Mouse (Mus musculus): ENCODE data around the gene Cd37. TPM values are rescaled to one million over a fixed set of nuclear protein-coding genes. Genes with fewer than 3 reads are reported as not detected.

The Cd37 gene
- polyA plus RNA-seq (2016; fragmentation: Nextera tagmentation; extraction: Ambion mirVana) = 0.50 and 0.88 TPM in 2 replicates

DNA sequence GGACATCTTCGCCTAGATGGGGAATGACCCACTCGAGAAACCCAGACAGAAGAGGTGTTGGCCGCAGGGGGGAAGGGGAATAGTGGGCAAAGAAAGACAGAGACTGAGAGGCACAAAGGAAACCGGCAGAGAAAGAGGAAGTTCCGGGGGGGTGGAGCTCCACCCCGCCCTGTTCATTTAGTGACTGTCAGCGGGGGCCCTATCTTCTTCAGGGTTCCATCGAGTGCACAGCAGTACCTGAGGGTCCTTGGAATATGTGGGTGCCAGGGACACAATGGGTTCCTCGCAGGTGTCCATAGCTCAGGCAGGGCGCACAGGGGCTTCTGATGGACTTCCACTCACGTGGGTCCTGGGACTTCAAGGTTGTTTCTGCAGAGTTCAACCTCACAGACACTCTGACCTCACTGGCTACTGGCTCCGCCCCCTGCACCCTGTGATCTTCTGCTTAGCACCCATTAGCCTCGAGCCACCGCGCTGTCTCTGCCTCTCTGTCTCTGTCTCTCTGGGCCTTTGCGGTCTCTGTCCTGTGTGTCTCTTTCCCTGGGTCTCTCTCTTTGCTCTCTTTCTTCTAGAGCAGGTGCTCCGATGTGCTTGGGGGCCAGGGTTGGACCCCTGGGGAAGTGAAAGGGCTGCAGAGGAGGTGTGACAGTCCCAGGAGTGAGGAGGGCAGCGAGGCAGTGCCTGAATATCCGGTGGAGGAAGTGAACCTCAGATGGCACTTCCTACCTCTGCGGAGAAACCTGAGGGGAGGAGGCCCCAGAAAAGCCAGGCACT, at the start of gene Cd37:
TSS of gene Cd37 (minus strand) at position 393 of the 774 bp plus-strand sequence.
- no peak for DNase-seq (ENCODE audit: low spot score)
- Histone ChIP-seq H3K36me3 (replicated peaks) (peaks cover 3% of the 10 kb centered on the region; the same call in 1 of the 2 replicates), H3K27ac (replicated peaks) (no peak within 1 kb of the TSS; the same call in 1 of the 2 replicates), H3K27me3 (replicated peaks; ENCODE audit: low read depth, poor library complexity, severe bottlenecking) (peaks cover 68% of the 10 kb centered on the region), H3K4me1 (peaks cover 47% of the 10 kb centered on the region), H3K9me3 (no peaks in the 10 kb centered on the region), H3K4me3 (peak within 1 kb of the TSS; percentile 25; the same call in 1 of the 2 replicates)
- 40% methylated on average over 20 of the region's 20 CpGs for WGBS

- 87% methylated on average over 13 of the region's 13 CpGs for WGBS
These were observed 47.6 kb upstream of the Cd37 start for GRCm38 (mm10) chr7:45286486-45286885.

GRCm38 (mm10) chr7:45277136-45277760, 38.3 kb upstream of the Cd37 start, which contains the start of gene Slc6a21:
TSS of gene Slc6a21 (plus strand) at chr7:45277513.
- peak; percentile 79 for DNase-seq (ENCODE audit: low spot score)
- Histone ChIP-seq H3K27ac (replicated peaks) (peak within 1 kb of the TSS; percentile 5; the same call in 1 of the 2 replicates), H3K9me3 (no peaks in the 10 kb centered on the region), H3K27me3 (replicated peaks; ENCODE audit: low read depth, poor library complexity, severe bottlenecking) (peaks cover 31% of the 10 kb centered on the region), H3K36me3 (replicated peaks) (no peaks in the 10 kb centered on the region), H3K4me1 (peaks cover 14% of the 10 kb centered on the region), H3K4me3 (peak within 1 kb of the TSS; percentile 59)
- WGBS = 7% methylated on average over 44 of the region's 44 CpGs

More at GRCm38 (mm10) chr7:45286486-45286885, 47.6 kb upstream of the Cd37 start:
- Histone ChIP-seq H3K4me1 (peaks cover 4% of the 10 kb centered on the region; the same call in 1 of the 2 replicates), H3K36me3 (replicated peaks) (no peaks in the 10 kb centered on the region), H3K4me3 (no peak overlapping the region), H3K9me3 (no peaks in the 10 kb centered on the region), H3K27me3 (replicated peaks; ENCODE audit: low read depth, poor library complexity, severe bottlenecking) (no peaks in the 10 kb centered on the region), H3K27ac (replicated peaks) (no peak overlapping the region)
- no peak for DNase-seq (ENCODE audit: low spot score)

- Histone ChIP-seq H3K4me3 (no peak overlapping the region), H3K4me1 (peaks cover 10% of the 10 kb centered on the region), H3K27ac (replicated peaks) (no peak overlapping the region), H3K27me3 (replicated peaks; ENCODE audit: low read depth, poor library complexity, severe bottlenecking) (peaks cover 30% of the 10 kb centered on the region), H3K9me3 (no peaks in the 10 kb centered on the region), H3K36me3 (replicated peaks) (no peaks in the 10 kb centered on the region)
- WGBS = 88% methylated on average over 8 of the region's 8 CpGs
- no peak for DNase-seq (ENCODE audit: low spot score)
These were observed 34.8 kb upstream of the Cd37 start for GRCm38 (mm10) chr7:45273672-45274071.

DNA sequence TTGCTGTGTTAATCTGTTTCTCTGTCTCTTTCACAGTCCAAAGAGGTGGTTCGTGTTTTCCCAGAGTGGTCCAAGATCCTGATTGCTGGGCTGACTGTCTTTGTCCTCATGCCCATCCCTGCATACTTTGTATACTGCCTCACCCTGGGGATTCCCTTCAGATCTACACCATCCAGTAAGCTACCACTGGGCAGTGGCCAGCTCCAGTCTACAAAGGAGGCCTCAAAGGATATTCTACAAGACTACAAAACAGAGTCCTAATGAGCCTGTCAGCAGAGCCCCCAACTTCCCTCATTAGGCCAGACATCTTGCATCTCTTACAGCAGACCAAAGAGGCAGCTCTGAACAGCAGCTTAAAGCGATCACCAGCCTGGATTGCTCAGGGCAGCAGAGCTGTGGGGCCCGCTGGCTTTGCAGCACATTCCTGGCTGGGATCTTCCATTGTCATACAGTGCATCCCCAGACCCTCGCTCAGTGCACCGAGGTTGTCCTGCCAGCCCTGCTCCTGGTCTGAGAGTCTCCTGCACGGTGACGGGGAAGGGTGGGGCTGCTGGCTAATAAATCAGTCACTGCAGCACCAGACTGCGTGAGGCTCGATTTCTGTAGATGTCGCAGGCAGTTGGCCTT, 34.0 kb upstream of the Cd37 start:
- WGBS = 72% methylated on average over 10 of the region's 10 CpGs
- H3K4me3 ChIP-seq = no peak overlapping the region

GRCm38 (mm10) chr7:45265518-45265917, 26.6 kb upstream of the Cd37 start:
- no peaks in the 10 kb centered on the region for H3K36me3 ChIP-seq (replicated peaks)
- no peak overlapping the region for H3K27ac ChIP-seq (replicated peaks)
- 70% methylated on average over 1 of the region's 1 CpGs for WGBS
- no peak overlapping the region for H3K4me3 ChIP-seq
- H3K27me3 ChIP-seq (replicated peaks; ENCODE audit: low read depth, poor library complexity, severe bottlenecking) = peaks cover 19% of the 10 kb centered on the region
- H3K4me1 ChIP-seq = peaks cover 16% of the 10 kb centered on the region
- DNase-seq (ENCODE audit: low spot score) = no peak
- no peaks in the 10 kb centered on the region for H3K9me3 ChIP-seq

More for the DNA sequence above, 34.0 kb upstream of the Cd37 start:
- DNase-seq (ENCODE audit: low spot score) = no peak
- peaks cover 33% of the 10 kb centered on the region for H3K27me3 ChIP-seq (replicated peaks; ENCODE audit: low read depth, poor library complexity, severe bottlenecking)
- no peak overlapping the region for H3K27ac ChIP-seq (replicated peaks)
- H3K9me3 ChIP-seq = no peaks in the 10 kb centered on the region
- peaks cover 14% of the 10 kb centered on the region for H3K4me1 ChIP-seq
- no peaks in the 10 kb centered on the region for H3K36me3 ChIP-seq (replicated peaks)

DNA sequence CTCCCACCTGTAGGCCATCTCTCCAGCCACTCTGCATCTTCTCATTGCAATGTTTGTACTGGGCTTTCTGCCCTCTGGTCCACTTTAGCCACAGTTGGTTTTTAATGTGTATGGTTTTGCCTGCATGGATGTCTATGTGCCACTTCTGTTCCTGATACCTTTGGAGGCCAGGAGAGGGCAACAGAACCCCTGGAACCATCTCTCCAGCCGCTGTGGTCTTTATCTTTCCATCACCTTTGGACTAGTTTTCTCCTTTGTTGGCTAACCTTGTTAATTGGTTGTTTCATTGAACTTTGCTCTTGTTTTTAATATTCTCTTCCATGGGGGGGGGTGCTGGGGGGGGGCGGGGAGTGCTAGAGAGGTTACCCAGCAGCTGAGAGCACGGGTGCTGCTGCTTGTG, 25.4 kb upstream of the Cd37 start:
- WGBS = 80% methylated on average over 3 of the region's 3 CpGs
- no peaks in the 10 kb centered on the region for H3K9me3 ChIP-seq
- peaks cover 14% of the 10 kb centered on the region for H3K27me3 ChIP-seq (replicated peaks; ENCODE audit: low read depth, poor library complexity, severe bottlenecking)
- H3K36me3 ChIP-seq (replicated peaks) = no peaks in the 10 kb centered on the region
- no peak overlapping the region for H3K4me3 ChIP-seq
- H3K4me1 ChIP-seq = peaks cover 16% of the 10 kb centered on the region
- no peak overlapping the region for H3K27ac ChIP-seq (replicated peaks)
- no peak for DNase-seq (ENCODE audit: low spot score)

- no peaks in the 10 kb centered on the region for H3K36me3 ChIP-seq (replicated peaks)
- no peak overlapping the region for H3K4me3 ChIP-seq
- peaks cover 14% of the 10 kb centered on the region for H3K4me1 ChIP-seq
- peaks cover 7% of the 10 kb centered on the region for H3K27me3 ChIP-seq (replicated peaks; ENCODE audit: low read depth, poor library complexity, severe bottlenecking)
- H3K27ac ChIP-seq (replicated peaks) = no peak overlapping the region
- H3K9me3 ChIP-seq = no peaks in the 10 kb centered on the region
- no peak for DNase-seq (ENCODE audit: low spot score)
- WGBS = 59% methylated on average over 7 of the region's 7 CpGs
These were observed 24.2 kb upstream of the Cd37 start for GRCm38 (mm10) chr7:45263006-45263607.

DNA sequence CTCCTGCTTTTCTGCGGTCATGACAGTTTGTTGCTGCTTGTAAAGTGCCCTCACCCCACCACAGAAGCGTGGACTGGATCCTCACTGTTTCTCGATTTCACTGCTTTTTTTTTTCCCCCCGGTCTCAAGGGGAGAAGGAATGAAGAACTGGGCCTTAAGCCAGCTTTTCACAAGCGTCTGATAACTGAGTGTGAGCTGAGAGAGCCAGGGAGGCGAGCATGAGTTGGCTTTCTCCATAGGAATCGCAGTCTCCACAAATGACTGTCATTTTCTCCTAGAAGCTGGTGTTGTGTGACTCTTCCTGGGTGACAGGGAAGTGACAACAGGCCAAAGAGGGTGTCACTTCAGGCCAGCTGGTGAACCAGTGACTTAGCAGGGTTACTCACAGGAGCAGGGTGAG, 23.4 kb upstream of the Cd37 start:
- WGBS = 76% methylated on average over 7 of the region's 7 CpGs
- DNase-seq (ENCODE audit: low spot score) = no peak
- no peaks in the 10 kb centered on the region for H3K36me3 ChIP-seq (replicated peaks)
- H3K9me3 ChIP-seq = no peaks in the 10 kb centered on the region
- 0 out of 2 replicates have a peak, but pooled peaks cover 5% of the 10 kb centered on the region for H3K27me3 ChIP-seq (replicated peaks; ENCODE audit: low read depth, poor library complexity, severe bottlenecking)
- no peak overlapping the region for H3K27ac ChIP-seq (replicated peaks)
- H3K4me3 ChIP-seq = no peak overlapping the region
- peaks cover 13% of the 10 kb centered on the region for H3K4me1 ChIP-seq

DNA sequence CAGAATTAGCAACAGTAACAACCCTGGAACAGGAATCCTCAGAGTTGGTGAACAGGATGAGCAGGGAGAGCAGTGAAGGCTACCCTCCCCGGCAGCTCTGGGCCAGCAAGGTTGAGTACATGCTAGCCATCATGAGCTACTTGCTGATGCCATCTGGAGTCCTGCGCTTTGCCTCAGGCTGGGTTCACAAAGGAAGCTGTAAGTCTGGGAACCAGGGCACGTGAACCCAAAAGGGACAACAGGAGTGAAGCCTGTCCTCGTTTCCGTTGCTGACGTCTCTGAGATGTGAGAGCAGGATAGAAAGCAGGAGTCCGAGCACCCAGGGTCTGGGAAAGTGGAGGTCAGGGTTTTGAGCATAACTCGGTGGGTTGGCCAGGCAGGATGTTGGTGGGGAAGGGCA, 20.4 kb upstream of the Cd37 start:
- H3K4me1 ChIP-seq = peaks cover 16% of the 10 kb centered on the region
- 82% methylated on average over 8 of the region's 8 CpGs for WGBS
- no peaks in the 10 kb centered on the region for H3K9me3 ChIP-seq
- H3K4me3 ChIP-seq = no peak overlapping the region
- DNase-seq (ENCODE audit: low spot score) = no peak
- no peaks in the 10 kb centered on the region for H3K36me3 ChIP-seq (replicated peaks)
- H3K27me3 ChIP-seq (replicated peaks; ENCODE audit: low read depth, poor library complexity, severe bottlenecking) = 0 out of 2 replicates have a peak, but pooled peaks cover 9% of the 10 kb centered on the region
- H3K27ac ChIP-seq (replicated peaks) = no peak overlapping the region

- Histone ChIP-seq H3K27me3 (replicated peaks; ENCODE audit: low read depth, poor library complexity, severe bottlenecking) (0 out of 2 replicates have a peak, but pooled peaks cover 9% of the 10 kb centered on the region), H3K36me3 (replicated peaks) (no peaks in the 10 kb centered on the region), H3K4me1 (peaks cover 7% of the 10 kb centered on the region; the same call in 1 of the 2 replicates), H3K9me3 (no peaks in the 10 kb centered on the region), H3K27ac (replicated peaks) (no peak overlapping the region), H3K4me3 (no peak overlapping the region)
- DNase-seq (ENCODE audit: low spot score) = no peak
- 66% methylated on average over 11 of the region's 11 CpGs for WGBS
These were observed 18.3 kb upstream of the Cd37 start for GRCm38 (mm10) chr7:45257063-45257840.

All from embryonic facial prominence, embryonic 10.5 days (tissue).